Mouse (Mus musculus): ENCODE measurements around the gene Grm4. TPM values are rescaled to one million over a fixed set of nuclear protein-coding genes. Genes with fewer than 3 reads are reported as not detected.

Grm4 gene
- polyA plus RNA-seq, 1 experiment from 2014 or later: 0.68 TPM

GRCm38 (mm10) chr17:27510258-27511124 lies 10.7 kb downstream of the Grm4 start:
- 53% methylated on average over 9 of the region's 9 CpGs for WGBS
- Histone ChIP-seq H3K4me3 (no peak overlapping the region), H3K27ac (no peak overlapping the region), H3K9ac (no peak overlapping the region), H3K9me3 (no peaks in the 10 kb centered on the region), H3K27me3 (peaks cover 70% of the 10 kb centered on the region), H3K4me1 (peaks cover 28% of the 10 kb centered on the region), H3K36me3 (no peaks in the 10 kb centered on the region), H3K4me2 (replicated peaks) (no peak overlapping the region)
- ATAC-seq (ENCODE audit: insufficient number of reproducible peaks, insufficient read depth, low FRiP score, low TSS enrichment): no peak

- WGBS: 76% methylated on average over 5 of the region's 5 CpGs
- ATAC-seq (ENCODE audit: insufficient number of reproducible peaks, insufficient read depth, low FRiP score, low TSS enrichment): no peak
- peaks cover 56% of the 10 kb centered on the region for H3K27me3 ChIP-seq
- no peaks in the 10 kb centered on the region for H3K9me3 ChIP-seq
- no peaks in the 10 kb centered on the region for H3K36me3 ChIP-seq
- H3K27ac ChIP-seq: no peak overlapping the region
- no peak overlapping the region for H3K9ac ChIP-seq
- no peak overlapping the region for H3K4me2 ChIP-seq (replicated peaks)
- H3K4me1 ChIP-seq: peaks cover 39% of the 10 kb centered on the region
- H3K4me3 ChIP-seq: no peak overlapping the region
These were observed 12.1 kb downstream of the Grm4 start for GRCm38 (mm10) chr17:27509056-27509455.

DNA sequence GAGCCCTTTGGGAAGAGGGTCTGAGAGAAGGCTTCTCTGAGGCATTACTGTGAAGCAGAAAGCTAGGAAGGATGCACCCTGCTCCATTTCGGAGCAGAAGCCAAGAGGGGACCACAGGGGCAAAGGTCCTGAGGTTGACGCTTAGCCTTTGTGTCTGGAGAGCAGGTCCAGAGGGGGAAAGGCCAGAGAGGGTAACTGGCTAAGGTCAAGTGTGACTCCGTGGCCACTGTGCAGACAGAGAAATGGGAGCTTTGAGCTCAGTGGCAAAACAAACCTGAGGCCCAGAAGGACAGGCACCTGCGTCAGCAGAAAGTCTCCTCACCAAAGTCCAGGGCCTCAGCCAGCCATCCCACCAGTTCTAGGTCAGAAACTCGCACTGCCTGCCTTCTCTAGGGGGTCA lies 12.7 kb downstream of the Grm4 start:
- WGBS: 57% methylated on average over 5 of the region's 5 CpGs
- Histone ChIP-seq H3K4me1 (peaks cover 37% of the 10 kb centered on the region), H3K27ac (no peak overlapping the region), H3K36me3 (no peaks in the 10 kb centered on the region), H3K4me2 (replicated peaks) (no peak overlapping the region), H3K9me3 (no peaks in the 10 kb centered on the region), H3K9ac (no peak overlapping the region), H3K4me3 (no peak overlapping the region), H3K27me3 (peaks cover 51% of the 10 kb centered on the region)
- ATAC-seq (ENCODE audit: insufficient number of reproducible peaks, insufficient read depth, low FRiP score, low TSS enrichment): no peak

DNA sequence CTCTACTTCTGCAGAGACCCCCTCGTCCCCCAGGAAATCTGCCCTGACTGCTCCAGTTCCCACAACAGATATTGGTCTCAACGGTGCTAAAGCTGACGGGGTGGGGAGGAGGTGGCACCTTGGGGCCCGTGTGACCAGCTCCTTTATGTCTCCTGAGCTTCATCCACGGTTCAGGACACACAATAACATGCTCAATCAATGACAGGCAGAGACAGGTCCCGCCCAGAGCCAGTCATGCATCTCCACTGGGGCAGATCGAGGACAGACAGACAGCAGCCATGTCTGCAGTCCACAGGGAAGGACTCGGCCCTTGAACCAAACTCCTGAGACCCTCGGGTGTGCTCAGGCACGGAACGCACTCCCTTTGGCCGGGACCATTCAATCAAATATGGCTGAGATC lies 13.2 kb downstream of the Grm4 start:
- Histone ChIP-seq H3K27ac (no peak overlapping the region), H3K4me3 (no peak overlapping the region), H3K9me3 (no peaks in the 10 kb centered on the region), H3K9ac (no peak overlapping the region), H3K4me2 (replicated peaks) (no peak overlapping the region), H3K4me1 (peaks cover 34% of the 10 kb centered on the region), H3K36me3 (no peaks in the 10 kb centered on the region), H3K27me3 (peaks cover 47% of the 10 kb centered on the region)
- no peak for ATAC-seq (ENCODE audit: insufficient number of reproducible peaks, insufficient read depth, low FRiP score, low TSS enrichment)
- WGBS: 67% methylated on average over 12 of the region's 12 CpGs

- Histone ChIP-seq H3K36me3 (no peaks in the 10 kb centered on the region), H3K27me3 (peaks cover 47% of the 10 kb centered on the region), H3K27ac (no peak overlapping the region), H3K9ac (no peak overlapping the region), H3K4me3 (no peak overlapping the region), H3K4me1 (peaks cover 34% of the 10 kb centered on the region), H3K4me2 (replicated peaks) (no peak overlapping the region), H3K9me3 (no peaks in the 10 kb centered on the region)
- WGBS: 82% methylated on average over 7 of the region's 7 CpGs
- no peak for ATAC-seq (ENCODE audit: insufficient number of reproducible peaks, insufficient read depth, low FRiP score, low TSS enrichment)
These were observed 13.6 kb downstream of the Grm4 start for GRCm38 (mm10) chr17:27507591-27507945.

- no peak overlapping the region for H3K9ac ChIP-seq
- ATAC-seq (ENCODE audit: insufficient number of reproducible peaks, insufficient read depth, low FRiP score, low TSS enrichment): no peak
- H3K9me3 ChIP-seq: no peaks in the 10 kb centered on the region
- H3K27ac ChIP-seq: no peak overlapping the region
- H3K4me2 ChIP-seq (replicated peaks): no peak overlapping the region
- no peak overlapping the region for H3K4me3 ChIP-seq
- H3K4me1 ChIP-seq: peaks cover 34% of the 10 kb centered on the region
- 81% methylated on average over 7 of the region's 7 CpGs for WGBS
- no peaks in the 10 kb centered on the region for H3K36me3 ChIP-seq
- peaks cover 46% of the 10 kb centered on the region for H3K27me3 ChIP-seq
These were observed 14.2 kb downstream of the Grm4 start for GRCm38 (mm10) chr17:27506871-27507590.

DNA sequence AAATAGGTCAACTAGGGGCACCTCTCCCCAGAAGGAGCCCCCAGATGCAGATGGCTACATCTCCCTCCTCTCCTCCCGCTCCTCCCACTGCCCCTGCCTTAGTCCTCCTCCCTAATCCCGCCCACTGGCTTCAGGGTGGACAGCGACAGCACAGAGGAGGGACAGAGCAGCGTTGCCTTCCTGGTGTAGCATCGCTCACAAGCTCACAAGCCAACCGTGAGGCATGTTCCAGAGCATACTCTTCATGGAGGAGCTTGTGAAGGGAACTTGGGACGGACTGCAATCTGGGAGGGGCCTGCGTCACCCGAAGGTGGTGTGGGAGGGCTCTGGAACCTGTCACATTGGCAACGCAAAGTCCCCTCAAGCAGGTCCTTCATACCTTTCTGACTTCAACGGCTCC lies 14.8 kb downstream of the Grm4 start:
- H3K4me1 ChIP-seq: peaks cover 35% of the 10 kb centered on the region
- no peak for ATAC-seq (ENCODE audit: insufficient number of reproducible peaks, insufficient read depth, low FRiP score, low TSS enrichment)
- H3K9me3 ChIP-seq: no peaks in the 10 kb centered on the region
- no peak overlapping the region for H3K4me2 ChIP-seq (replicated peaks)
- no peak overlapping the region for H3K9ac ChIP-seq
- H3K36me3 ChIP-seq: no peaks in the 10 kb centered on the region
- H3K4me3 ChIP-seq: no peak overlapping the region
- H3K27me3 ChIP-seq: peaks cover 40% of the 10 kb centered on the region
- WGBS: 44% methylated on average over 11 of the region's 11 CpGs
- H3K27ac ChIP-seq: no peak overlapping the region

DNA sequence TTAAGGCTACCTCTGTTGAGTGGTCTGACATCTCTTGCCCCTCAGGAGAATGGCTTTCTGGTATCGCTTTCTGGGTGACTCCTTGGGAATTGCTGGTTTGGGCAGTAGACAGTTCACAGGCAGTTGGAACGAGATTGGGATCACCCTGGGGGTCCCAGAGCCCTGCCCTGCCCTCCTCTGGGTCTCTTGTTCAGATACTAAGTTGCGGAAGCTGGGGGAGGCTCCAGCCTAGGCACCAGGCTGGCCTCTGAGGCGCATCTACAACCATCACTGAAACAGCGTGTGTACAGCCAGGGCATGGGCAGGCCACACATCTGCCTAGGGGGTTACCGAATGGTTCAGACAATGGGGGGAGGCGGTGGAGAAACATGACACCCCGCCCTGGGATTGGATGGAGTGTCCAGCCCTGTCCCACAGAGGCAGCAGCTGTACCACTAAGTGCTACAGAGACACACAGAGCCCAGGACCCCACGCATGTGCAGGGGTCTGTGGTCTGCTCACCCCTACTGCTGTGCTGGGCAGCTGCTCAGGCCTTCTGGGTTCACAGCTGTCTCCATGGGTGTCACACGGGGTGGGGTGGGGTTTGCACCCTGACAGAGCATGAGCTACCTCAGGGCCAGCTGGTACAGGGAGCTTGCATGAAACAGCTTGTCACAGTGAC lies 15.9 kb downstream of the Grm4 start:
- H3K4me3 ChIP-seq: no peak overlapping the region
- peaks cover 44% of the 10 kb centered on the region for H3K4me1 ChIP-seq
- H3K36me3 ChIP-seq: no peaks in the 10 kb centered on the region
- peaks cover 30% of the 10 kb centered on the region for H3K27me3 ChIP-seq
- ATAC-seq (ENCODE audit: insufficient number of reproducible peaks, insufficient read depth, low FRiP score, low TSS enrichment): peak; percentile 73
- peak overlapping the region; percentile 48 for H3K27ac ChIP-seq
- 13% methylated on average over 10 of the region's 10 CpGs for WGBS
- peak overlapping the region; percentile 14; the same call in 1 of the 2 replicates for H3K4me2 ChIP-seq (replicated peaks)
- no peaks in the 10 kb centered on the region for H3K9me3 ChIP-seq
- H3K9ac ChIP-seq: no peak overlapping the region

DNA sequence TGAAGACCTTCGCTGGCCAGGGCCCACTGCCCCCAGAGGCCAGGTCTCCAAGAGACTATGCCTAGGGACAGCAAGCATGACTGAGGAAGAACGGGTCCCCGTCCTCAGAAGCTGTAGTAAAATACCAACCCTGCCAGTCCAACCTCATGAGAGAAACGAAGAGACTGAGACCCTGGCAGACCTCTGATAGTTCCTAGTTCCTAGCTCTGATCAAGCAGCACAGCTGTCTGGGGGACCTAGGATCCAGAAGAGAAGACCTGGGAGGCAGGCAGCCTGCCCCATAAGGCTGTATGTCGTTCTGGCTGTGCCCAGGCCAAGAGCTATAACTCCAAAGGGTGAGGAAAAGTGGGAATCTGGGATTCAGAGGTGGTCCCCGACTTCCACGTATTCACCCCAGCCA lies 17.3 kb downstream of the Grm4 start:
- 69% methylated on average over 7 of the region's 7 CpGs for WGBS
- no peaks in the 10 kb centered on the region for H3K9me3 ChIP-seq
- no peak overlapping the region for H3K9ac ChIP-seq
- H3K27me3 ChIP-seq: peaks cover 18% of the 10 kb centered on the region; the same call in 1 of the 2 replicates
- H3K4me2 ChIP-seq (replicated peaks): no peak overlapping the region
- H3K27ac ChIP-seq: no peak overlapping the region
- H3K4me3 ChIP-seq: no peak overlapping the region
- ATAC-seq (ENCODE audit: insufficient number of reproducible peaks, insufficient read depth, low FRiP score, low TSS enrichment): no peak
- H3K4me1 ChIP-seq: peaks cover 44% of the 10 kb centered on the region
- no peaks in the 10 kb centered on the region for H3K36me3 ChIP-seq

DNA sequence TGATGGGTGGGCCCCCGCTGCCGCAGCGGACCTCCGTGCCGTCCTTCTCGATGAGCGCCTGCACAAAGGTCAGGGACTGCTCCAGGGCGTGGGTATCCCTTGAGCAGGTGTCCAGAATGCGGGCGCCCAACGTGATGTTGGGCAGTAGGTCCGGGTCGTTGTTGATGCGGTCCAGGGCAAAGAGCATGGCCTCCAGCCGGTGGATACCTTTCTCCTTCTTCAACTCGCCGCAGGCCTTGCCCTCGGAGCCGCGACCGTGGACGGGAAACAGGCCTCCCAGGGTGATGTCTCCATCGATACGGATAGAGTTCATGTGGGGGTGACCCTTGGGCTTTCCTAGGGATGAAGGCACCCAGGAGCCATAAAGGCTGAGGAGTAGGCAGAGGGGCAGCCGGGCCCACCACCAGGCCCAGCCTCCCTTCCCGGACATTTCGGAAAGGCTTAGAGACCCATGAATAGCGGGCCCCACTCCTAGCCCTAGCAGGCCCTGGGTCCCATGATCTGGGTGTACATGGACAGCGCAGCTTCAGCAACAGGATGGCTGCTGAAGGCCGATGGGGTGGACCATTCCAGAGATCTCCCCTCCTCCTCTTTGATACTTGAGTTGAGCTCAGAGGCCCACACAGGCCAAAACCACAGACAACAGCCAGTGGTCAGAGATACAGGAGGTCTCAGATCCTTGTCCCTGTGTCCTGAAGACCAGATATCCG lies 18.3 kb downstream of the Grm4 start:
- peaks cover 44% of the 10 kb centered on the region for H3K4me1 ChIP-seq
- H3K27me3 ChIP-seq: peaks cover 11% of the 10 kb centered on the region; the same call in 1 of the 2 replicates
- H3K4me3 ChIP-seq: no peak overlapping the region
- WGBS: 60% methylated on average over 31 of the region's 31 CpGs
- H3K4me2 ChIP-seq (replicated peaks): no peak overlapping the region
- no peaks in the 10 kb centered on the region for H3K36me3 ChIP-seq
- 0 out of 2 replicates have a peak overlapping the region, but pooled peaks have one; percentile 83 for H3K27ac ChIP-seq
- ATAC-seq (ENCODE audit: insufficient number of reproducible peaks, insufficient read depth, low FRiP score, low TSS enrichment): no peak
- H3K9me3 ChIP-seq: no peaks in the 10 kb centered on the region
- no peak overlapping the region for H3K9ac ChIP-seq

GRCm38 (mm10) chr17:27502288-27502687 lies 18.9 kb downstream of the Grm4 start:
- peaks cover 11% of the 10 kb centered on the region; the same call in 1 of the 2 replicates for H3K27me3 ChIP-seq
- H3K4me3 ChIP-seq: no peak overlapping the region
- no peak for ATAC-seq (ENCODE audit: insufficient number of reproducible peaks, insufficient read depth, low FRiP score, low TSS enrichment)
- peak overlapping the region; percentile 83 for H3K27ac ChIP-seq
- H3K36me3 ChIP-seq: no peaks in the 10 kb centered on the region
- 22% methylated on average over 14 of the region's 14 CpGs for WGBS
- peaks cover 44% of the 10 kb centered on the region for H3K4me1 ChIP-seq
- no peak overlapping the region for H3K9ac ChIP-seq
- no peaks in the 10 kb centered on the region for H3K9me3 ChIP-seq
- peak overlapping the region; percentile 21 for H3K4me2 ChIP-seq (replicated peaks)

Measured in embryonic facial prominence, embryonic 12.5 days (tissue).